Mouse (Mus musculus) G1E (cell line): ENCODE measurements around the gene Zswim4.

Experiments
- CTCF ChIP-seq: IDR thresholded peaks from 2 replicates; pipeline ENCODE4 v1.5.1; 2012; ENCODE audit warnings: low read depth, low read length, inconsistent platforms, mixed read lengths
- GATA1 ChIP-seq: IDR thresholded peaks from 2 replicates; pipeline ENCODE4 v1.6.1; 2012; ENCODE audit warnings: borderline replicate concordance, low read length, inconsistent platforms, mixed read lengths

- no peak for TF ChIP-seq CTCF
- TF ChIP-seq GATA1: no peak
Measured at GRCm38 (mm10) chr8:84249257-84250170, 12.7 kb upstream of the Zswim4 start, which contains the start of gene D8Ertd738e.
